Mouse (Mus musculus) heart, adult 2 months (tissue): Measurements from ENCODE around the gene Padi1. TPM values are rescaled to one million over a fixed set of nuclear protein-coding genes. Genes with fewer than 3 reads are reported as not detected.
A peak's percentile ranks its signal among the peaks of the same experiment; 100 is the strongest.

ENCODE experiments used
- DNase-seq, 2 experiments: peaks; one replicate each; pipeline ENCODE4 v3.0.0; 2021
- H3K27ac ChIP-seq: fragments of 200-600 bp; 2 replicates; pipeline ENCODE4 v1.8.1; 2022
- H3K27me3 ChIP-seq: fragments of 200-500 bp; 2 replicates; pipeline ENCODE4 v1.6.1; 2012; ENCODE audit warnings: mild to moderate bottlenecking, low read length, inconsistent platforms, mixed read lengths; ENCODE audit not compliant: control insufficient read depth, insufficient read depth
- H3K36me3 ChIP-seq: fragments of 200-500 bp; 2 replicates; pipeline ENCODE4 v1.6.1; 2012; ENCODE audit warnings: low read length, inconsistent platforms; ENCODE audit not compliant: control insufficient read depth, insufficient read depth
- H3K4me1 ChIP-seq: fragments of 200-500 bp; 2 replicates; pipeline ENCODE4 v1.6.1; 2011; ENCODE audit warnings: low read length; ENCODE audit not compliant: control insufficient read depth, insufficient read depth
- H3K4me3 ChIP-seq: fragments of 200-600 bp; 2 replicates; pipeline ENCODE4 v1.8.1; 2022
- H3K79me2 ChIP-seq: fragments of 200-500 bp; replicated peaks from 2 replicates; pipeline ENCODE4 v1.6.1; 2012; ENCODE audit warnings: mild to moderate bottlenecking, inconsistent platforms, low read length, moderate library complexity, mixed read lengths; ENCODE audit not compliant: control insufficient read depth, insufficient read depth
- H3K9ac ChIP-seq: fragments of 200-500 bp; 2 replicates; pipeline ENCODE4 v1.6.1; 2012; ENCODE audit warnings: low read depth, mild to moderate bottlenecking, control low read depth, inconsistent platforms, low read length, mixed read lengths
- CTCF ChIP-seq: fragments of 200-600 bp; IDR thresholded peaks from 2 replicates; pipeline ENCODE4 v1.8.1; 2022; ENCODE audit warnings: antibody characterized with exemption, mild to moderate bottlenecking, moderate library complexity
- EP300 ChIP-seq: fragments of 200-500 bp; IDR thresholded peaks from 2 replicates; pipeline ENCODE4 v1.6.1; 2011; ENCODE audit warnings: low read depth, low read length, control low read depth; ENCODE audit not compliant: insufficient read depth
- POLR2A ChIP-seq: fragments of 200-500 bp; IDR thresholded peaks from 2 replicates; pipeline ENCODE4 v1.6.1; 2011; ENCODE audit warnings: mild to moderate bottlenecking, low read depth, low read length, control low read depth; ENCODE audit not compliant: insufficient read depth
- WGBS: fragments of 180-500 bp; shearing (Covaris S2); methylation state at CpG from one replicate; pipeline ENCODE4 v1.1.7; 2018; 5-methylcytosine and 5-hydroxymethylcytosine counted together
- intact Hi-C: fragments of 180-260 bp; cut with DNase I; formaldehyde crosslinking; loops from one replicate; pipeline ENCODE4 v1.15.1; 2025
- polyA plus RNA-seq: library from polyadenylated mRNA; depleted of rRNA; stranded (reverse); fragments of >200 nt; gene quantifications from 2 replicates; pipeline ENCODE4 v1.2.3, GENCODE M21; 2012
- total RNA-seq, 2 experiments: library from RNA; stranded (reverse); gene quantifications; 2 replicates each; pipeline ENCODE4 v1.2.3; 2021

Gene Padi1
- total and polyA plus RNA-seq, 3 experiments: 0.47 TPM; not detected in 2

DNA sequence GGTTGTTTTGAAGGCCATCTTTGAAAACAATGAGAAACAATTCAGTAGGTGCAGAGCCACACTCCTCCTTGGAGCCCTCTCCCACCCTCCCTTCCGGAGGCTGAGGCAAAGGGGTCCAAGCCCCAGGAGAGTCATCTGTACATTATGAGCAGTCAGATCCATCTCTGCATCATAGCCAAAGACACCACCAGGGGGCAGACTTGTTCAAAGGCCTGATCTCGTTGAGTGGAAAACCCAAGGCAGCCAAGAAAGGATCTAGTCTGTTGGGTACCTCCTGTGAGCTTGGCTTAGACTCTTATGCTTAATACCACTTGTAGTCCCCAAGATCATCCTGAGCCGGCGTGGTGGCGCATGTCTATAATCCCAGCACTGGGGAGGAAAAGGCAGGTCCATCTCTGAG lies 23.6 kb downstream of the Padi1 start:
- intact Hi-C loops: no loop called here
- no peaks in the 10 kb centered on the region for H3K4me1 ChIP-seq
- H3K36me3 ChIP-seq: no peaks in the 10 kb centered on the region
- WGBS: 76% methylated on average over 5 of the region's 5 CpGs
- no peak overlapping the region for H3K9ac ChIP-seq
- peak; percentile 29 to 36 for DNase-seq
- no peaks in the 10 kb centered on the region for H3K27me3 ChIP-seq
- H3K27ac ChIP-seq: no peak overlapping the region
- H3K79me2 ChIP-seq: no peaks in the 10 kb centered on the region
- TF ChIP-seq POLR2A (no peak), CTCF (peak; percentile 59)
- no peak overlapping the region for H3K4me3 ChIP-seq

DNA sequence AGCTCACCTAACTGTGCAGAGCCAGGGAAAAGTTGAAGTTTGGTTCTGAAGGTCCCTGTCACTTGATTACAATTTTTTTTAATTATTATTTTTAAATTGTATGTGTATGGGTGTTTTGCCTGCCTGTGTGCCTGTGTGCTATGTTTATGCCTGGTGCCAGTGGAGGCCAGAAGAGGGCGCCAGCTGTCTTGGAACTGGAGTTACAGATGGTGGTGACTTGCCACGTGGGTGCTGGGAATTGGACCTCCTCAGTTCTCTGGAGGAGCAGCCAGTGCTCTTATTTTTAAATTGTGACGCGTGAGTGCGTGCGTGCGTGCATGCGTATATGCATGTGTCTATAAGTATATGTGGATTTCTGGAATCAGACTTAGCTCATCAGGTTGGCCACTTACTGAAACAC lies 28.2 kb downstream of the Padi1 start:
- TF ChIP-seq EP300 (no peak), POLR2A (no peak), CTCF (no peak)
- Histone ChIP-seq H3K79me2 (no peaks in the 10 kb centered on the region), H3K27me3 (peaks cover 1% of the 10 kb centered on the region; the same call in 1 of the 2 replicates), H3K27ac (no peak overlapping the region), H3K4me3 (no peak overlapping the region), H3K4me1 (no peaks in the 10 kb centered on the region), H3K36me3 (no peaks in the 10 kb centered on the region), H3K9ac (no peak overlapping the region)
- intact Hi-C loops: loop anchor here (5.0 kb wide), 1 partner anchor 140 kb away; no protein-coding TSS in a partner anchor
- no peak for DNase-seq
- WGBS: 92% methylated on average over 8 of the region's 8 CpGs

DNA sequence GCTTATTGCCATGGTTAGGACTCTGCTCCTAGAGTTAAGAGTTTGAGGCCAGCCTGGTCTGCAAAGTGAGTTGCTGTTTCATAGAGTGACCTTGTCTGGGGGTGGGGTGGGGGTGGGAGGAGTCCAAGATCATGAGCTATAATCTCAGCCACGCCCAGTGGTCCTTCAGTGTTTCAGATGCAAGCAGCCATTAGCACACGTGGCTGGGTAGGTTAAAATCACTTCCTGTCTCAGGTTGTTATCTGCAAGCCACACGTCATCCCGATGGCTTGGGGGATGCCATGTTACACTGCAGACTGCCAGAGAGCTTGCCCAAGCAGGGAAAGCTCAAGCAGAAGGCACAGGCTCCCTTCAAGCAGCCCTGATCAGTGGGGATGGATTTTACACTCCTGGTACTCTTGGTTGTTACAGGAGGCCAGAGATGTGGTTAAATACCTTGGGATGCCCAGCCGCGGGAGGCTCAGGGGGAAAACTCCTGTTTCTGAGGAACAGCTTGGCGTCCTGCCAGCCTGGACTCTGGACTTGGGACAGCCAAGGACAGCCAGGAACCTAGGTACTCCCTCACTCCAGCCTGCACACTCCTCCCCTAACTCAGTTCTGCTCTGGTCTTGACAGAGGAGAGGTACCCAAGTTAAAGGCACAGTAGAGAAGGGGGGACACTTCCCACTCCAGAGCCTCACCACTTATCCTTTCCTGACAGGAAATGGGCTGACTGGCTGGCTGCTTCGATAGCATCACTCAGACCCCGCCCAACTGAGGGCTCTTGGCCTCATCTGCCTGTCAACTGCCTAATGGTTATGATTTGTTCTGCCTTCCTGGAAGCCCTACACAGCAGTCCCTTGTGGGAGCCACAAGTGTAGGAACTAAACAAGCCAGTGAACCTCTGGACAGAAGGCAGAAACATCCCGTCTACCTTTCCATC lies 29.3 kb downstream of the Padi1 start:
- TF ChIP-seq POLR2A (no peak), EP300 (no peak), CTCF (no peak)
- no peaks in the 10 kb centered on the region for H3K36me3 ChIP-seq
- peak in 1 of 2 experiments; percentile 16 for DNase-seq
- no peak overlapping the region for H3K27ac ChIP-seq
- intact Hi-C loops: loop anchor here (5.0 kb wide), 1 partner anchor 141 kb away; no protein-coding TSS in a partner anchor
- peaks cover 1% of the 10 kb centered on the region; the same call in 1 of the 2 replicates for H3K27me3 ChIP-seq
- WGBS: 15% methylated on average over 10 of the region's 10 CpGs
- no peaks in the 10 kb centered on the region for H3K4me1 ChIP-seq
- no peaks in the 10 kb centered on the region for H3K79me2 ChIP-seq
- no peak overlapping the region for H3K9ac ChIP-seq
- no peak overlapping the region for H3K4me3 ChIP-seq

DNA sequence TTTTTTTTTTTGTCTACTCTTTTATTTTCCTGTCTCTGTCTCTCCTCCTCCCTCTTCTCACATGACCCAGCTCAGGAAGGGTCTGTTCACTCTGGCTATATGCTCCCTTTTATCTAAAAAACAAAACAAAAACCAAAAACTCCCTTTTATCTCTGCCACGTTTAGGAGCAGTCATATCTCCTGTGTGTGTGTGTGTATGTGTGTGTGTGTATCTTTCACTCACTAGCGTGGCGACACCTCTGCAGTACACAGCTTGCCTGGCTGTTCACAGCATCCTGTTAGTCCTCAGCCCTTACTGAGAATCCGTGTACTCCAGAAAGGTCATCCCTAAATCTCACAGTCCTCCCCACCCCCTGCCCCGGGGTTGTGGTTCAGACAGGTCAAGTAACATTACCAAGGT lies 30.1 kb downstream of the Padi1 start:
- intact Hi-C loops: loop anchor here (5.0 kb wide), 1 partner anchor 142 kb away; no protein-coding TSS in a partner anchor
- no peak for DNase-seq
- Histone ChIP-seq H3K36me3 (no peaks in the 10 kb centered on the region), H3K4me1 (no peaks in the 10 kb centered on the region), H3K27me3 (peaks cover 1% of the 10 kb centered on the region; the same call in 1 of the 2 replicates), H3K79me2 (no peaks in the 10 kb centered on the region), H3K4me3 (no peak overlapping the region), H3K9ac (no peak overlapping the region), H3K27ac (no peak overlapping the region)
- TF ChIP-seq EP300 (no peak), CTCF (no peak), POLR2A (no peak)
- 45% methylated on average over 5 of the region's 5 CpGs for WGBS

DNA sequence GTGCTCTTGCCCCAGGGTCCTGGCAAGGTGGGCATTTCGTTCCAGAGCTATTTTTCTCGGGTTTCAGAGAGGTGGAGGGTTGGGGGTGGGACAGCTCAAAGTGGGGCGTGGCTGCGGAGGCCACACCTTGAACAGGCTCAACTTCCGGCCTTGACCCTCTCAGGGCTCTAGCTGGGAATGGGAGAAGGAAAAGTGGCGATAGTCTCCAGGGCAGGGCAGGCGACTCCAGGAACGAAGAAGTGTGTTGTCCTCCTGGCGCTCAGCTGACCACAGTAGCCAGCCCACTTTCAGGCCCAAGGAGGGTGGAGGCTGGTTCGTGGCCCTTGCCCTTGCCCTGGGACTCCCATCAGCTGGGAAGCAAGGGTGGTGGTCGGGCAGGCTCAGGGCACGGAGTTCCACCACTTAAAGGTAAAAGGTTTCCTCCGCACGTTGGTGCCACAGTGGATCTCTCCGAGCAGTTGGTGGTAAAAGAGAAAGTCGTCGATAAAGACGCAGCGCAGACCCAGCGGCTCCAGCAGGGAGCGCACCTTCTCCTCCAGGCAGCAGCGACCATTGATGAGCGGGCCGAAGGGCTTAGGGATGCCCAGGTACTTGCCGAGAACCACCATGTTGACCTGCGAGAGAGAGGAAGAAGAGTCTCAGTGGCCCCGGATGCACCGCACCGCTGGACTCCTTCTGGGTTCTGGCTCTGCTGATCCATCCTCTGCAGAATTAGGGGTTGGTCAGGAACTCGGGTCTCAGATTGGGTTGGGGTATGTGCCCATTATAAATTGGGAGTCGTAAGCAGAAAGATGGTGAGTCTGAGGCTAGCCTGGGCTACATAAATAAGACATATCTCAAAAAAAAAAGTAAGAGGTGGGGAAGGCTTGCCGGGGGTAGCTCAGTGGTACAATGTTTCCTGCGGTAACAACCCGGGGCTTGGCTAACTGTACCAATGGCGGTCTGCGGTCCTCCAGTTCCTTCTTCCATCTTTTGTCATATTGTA lies 31.0 kb downstream of the Padi1 start:
- DNase-seq: peak; percentile 39 to 40
- WGBS: 32% methylated on average over 36 of the region's 36 CpGs
- no peak overlapping the region for H3K27ac ChIP-seq

More for the DNA sequence above, 31.0 kb downstream of the Padi1 start:
- Histone ChIP-seq H3K79me2 (no peaks in the 10 kb centered on the region), H3K27me3 (peaks cover 1% of the 10 kb centered on the region; the same call in 1 of the 2 replicates), H3K4me3 (peak overlapping the region; percentile 41), H3K4me1 (no peaks in the 10 kb centered on the region), H3K9ac (peak overlapping the region; percentile 26), H3K36me3 (no peaks in the 10 kb centered on the region)
- TF ChIP-seq POLR2A (no peak), EP300 (no peak), CTCF (peak; percentile 60)
- intact Hi-C loops: loop anchor here (5.0 kb wide), 1 partner anchor 143 kb away; no protein-coding TSS in a partner anchor
